Mouse (Mus musculus) olfactory bulb, adult 2 months (tissue): ENCODE measurements around the gene Itpr2.

Source experiments
- CTCF ChIP-seq: fragments of 200-500 bp; IDR thresholded peaks from 2 replicates; pipeline ENCODE4 v1.5.1; 2012; ENCODE audit warnings: low read depth, mild to moderate bottlenecking, low read length, moderate library complexity; ENCODE audit not compliant: insufficient read depth
- POLR2A ChIP-seq: fragments of 200-500 bp; IDR thresholded peaks from 2 replicates; pipeline ENCODE4 v1.6.1; 2012; ENCODE audit warnings: mild to moderate bottlenecking, low read depth, low read length, moderate library complexity; ENCODE audit not compliant: insufficient read depth

- TF ChIP-seq POLR2A (no peak), CTCF (no peak)
Observed at GRCm38 (mm10) chr6:146481441-146481840, 20.6 kb downstream of the Itpr2 start.
